Mouse (Mus musculus): ENCODE data around the gene Cstf3.

DNA sequence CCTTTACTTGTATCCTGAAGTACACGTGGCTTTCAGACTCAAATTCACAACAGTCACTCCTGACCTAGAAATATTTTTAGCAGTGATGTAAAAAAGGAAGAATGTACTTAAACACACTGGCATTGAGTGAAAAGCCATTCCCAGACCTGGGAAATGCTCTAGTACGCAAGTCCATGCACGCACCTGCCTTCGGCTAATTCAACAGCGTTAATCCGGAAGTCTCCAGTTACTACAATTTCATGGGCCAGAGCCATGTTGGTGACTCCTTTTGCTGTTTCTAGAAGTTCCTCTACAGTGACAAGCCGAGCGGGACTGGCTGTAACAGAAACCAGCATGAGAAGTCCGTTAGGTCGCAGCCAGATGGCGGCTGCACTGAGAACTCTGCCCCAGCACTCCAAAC is 109.3 kb downstream of the Cstf3 start:
- TF ChIP-seq CTCF (conservative IDR thresholded peaks at IDR 0.05; ENCODE audit: insufficient read depth, insufficient read length, low read depth, low read length) (no peak), POLR2A (IDR thresholded peaks at IDR 0.05; ENCODE audit: low read depth, low read length) (no peak)
